Mouse (Mus musculus) liver, adult 2 months (tissue): Measurements from ENCODE around the gene Elovl7.

Experiments used
- CTCF ChIP-seq: fragments of 200-500 bp; IDR thresholded peaks from 2 replicates; pipeline ENCODE4 v1.5.1; 2011; ENCODE audit warnings: low read depth, low read length, control low read depth
- POLR2A ChIP-seq: fragments of 200-500 bp; IDR thresholded peaks from 2 replicates; pipeline ENCODE4 v1.6.1; 2011; ENCODE audit warnings: low read length, control low read depth; ENCODE audit not compliant: insufficient read depth; ENCODE audit errors: extremely low read depth

DNA sequence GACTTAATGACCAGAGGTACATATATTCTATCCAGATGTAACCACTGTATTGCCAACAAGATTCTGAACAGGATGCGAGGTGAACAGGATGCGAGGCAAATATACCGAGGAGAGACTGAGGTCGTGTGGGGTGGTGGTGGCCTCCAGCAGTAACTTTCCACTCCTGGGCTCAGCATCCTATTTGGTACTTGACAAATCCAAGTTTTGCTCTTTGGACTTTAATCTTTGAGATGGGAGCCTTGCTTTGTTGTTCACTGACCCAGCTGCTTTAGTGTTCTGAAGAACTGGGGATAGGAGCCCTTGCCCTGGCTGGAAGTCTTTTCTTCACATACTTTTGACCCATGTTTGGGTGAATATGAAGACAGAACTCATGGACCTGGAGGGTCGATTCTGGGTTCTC is 111.7 kb downstream of the Elovl7 start:
- no peak for TF ChIP-seq POLR2A
- TF ChIP-seq CTCF, result no peak
